Mouse (Mus musculus): ENCODE results near the gene Zfp777.

DNA sequence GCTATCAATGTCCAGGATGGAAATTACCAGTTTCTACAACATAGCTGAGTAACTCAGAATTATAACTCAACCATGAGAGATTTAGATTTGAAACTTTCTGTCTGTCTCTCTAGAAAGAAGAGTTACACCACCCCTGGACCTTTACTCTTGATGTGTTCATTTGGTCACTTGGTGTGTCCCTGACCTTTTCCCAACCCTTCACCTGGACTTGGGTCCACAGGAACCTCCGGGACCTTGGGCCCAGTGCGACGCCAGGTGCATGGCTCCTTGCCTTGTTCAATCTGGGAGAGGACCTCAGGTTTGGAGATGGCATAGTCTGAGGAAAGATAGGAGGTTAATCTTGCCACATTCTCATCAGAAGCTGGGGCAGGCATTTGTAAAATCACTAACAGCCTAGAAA is 33.2 kb upstream of the Zfp777 start:
- TF ChIP-seq CTCF (IDR thresholded peaks at IDR 0.05) (no peak), EP300 (IDR thresholded peaks at IDR 0.05) (no peak)
